Mouse (Mus musculus): Measurements from ENCODE around the gene Gm20838. TPM values are rescaled to one million over a fixed set of nuclear protein-coding genes. Genes with fewer than 3 reads are reported as not detected.
"Not testable (repeated sequence)": the region's sequence is repeated elsewhere in the genome, so short reads cannot be mapped to it uniquely, and the experiment has no call there.

Gene Gm20838
- polyA plus RNA-seq (2016; fragmentation: Nextera tagmentation; extraction: Ambion mirVana): not detected in 2 replicates

GRCm38 (mm10) chrY:33543064-33543463 is at the start of gene Gm20838:
TSS of gene Gm20838 (minus strand) at chrY:33543164.
- H3K27me3 ChIP-seq; H3K27ac ChIP-seq (replicated peaks); H3K9me3 ChIP-seq; H3K4me2 ChIP-seq (replicated peaks); H3K4me1 ChIP-seq; H3K9ac ChIP-seq (replicated peaks); ATAC-seq (ENCODE audit: low FRiP score, low read depth); H3K4me3 ChIP-seq; H3K36me3 ChIP-seq: not testable (repeated sequence)
- WGBS: no CpG with 5 or more reads among the region's 8 CpGs
